Mouse (Mus musculus) thymus, adult 2 months (tissue): ENCODE data around the gene Lrfn1.

ENCODE experiments used
- CTCF ChIP-seq: fragments of 200-500 bp; IDR thresholded peaks from 2 replicates; pipeline ENCODE4 v1.5.1; 2012; ENCODE audit warnings: mild to moderate bottlenecking, control low read depth, low read length, moderate library complexity, borderline replicate concordance; ENCODE audit not compliant: control insufficient read depth, poor library complexity, insufficient read depth; ENCODE audit errors: extremely low read depth
- POLR2A ChIP-seq: fragments of 200-500 bp; IDR thresholded peaks from 2 replicates; pipeline ENCODE4 v1.6.1; 2012; ENCODE audit warnings: mild to moderate bottlenecking, low read length, control low read depth, moderate library complexity; ENCODE audit not compliant: control insufficient read depth, poor library complexity, insufficient read depth; ENCODE audit errors: extremely low read depth

DNA sequence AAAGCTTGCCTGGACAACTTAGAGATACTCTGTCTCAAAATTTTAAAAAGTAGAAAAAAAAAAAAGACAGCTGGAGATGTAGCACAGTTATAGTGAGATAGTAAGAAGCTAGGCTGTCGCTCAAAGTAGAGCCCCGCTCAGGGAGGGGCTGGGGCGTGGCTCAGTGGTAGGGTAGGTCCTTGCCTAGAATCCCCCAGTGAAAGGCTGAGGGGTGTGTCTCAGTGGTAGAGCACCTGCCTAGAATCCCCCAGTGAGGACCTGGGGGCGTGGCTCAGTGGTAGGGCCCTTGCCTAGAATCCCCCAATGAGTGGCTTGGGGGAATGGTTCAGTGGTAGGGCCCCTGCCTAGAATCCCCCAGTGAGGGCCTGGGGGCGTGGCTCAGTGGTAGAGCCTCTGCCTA, 8.6 kb downstream of the Lrfn1 start:
- TF ChIP-seq CTCF (no peak), POLR2A (no peak)
